Mouse (Mus musculus): ENCODE results near the gene Jag2. TPM values are rescaled to one million over a fixed set of nuclear protein-coding genes. Genes with fewer than 3 reads are reported as not detected.

Jag2 gene
- total and polyA plus RNA-seq, 2 experiments from 2014 or later = 3.3 to 58.5 TPM

DNA sequence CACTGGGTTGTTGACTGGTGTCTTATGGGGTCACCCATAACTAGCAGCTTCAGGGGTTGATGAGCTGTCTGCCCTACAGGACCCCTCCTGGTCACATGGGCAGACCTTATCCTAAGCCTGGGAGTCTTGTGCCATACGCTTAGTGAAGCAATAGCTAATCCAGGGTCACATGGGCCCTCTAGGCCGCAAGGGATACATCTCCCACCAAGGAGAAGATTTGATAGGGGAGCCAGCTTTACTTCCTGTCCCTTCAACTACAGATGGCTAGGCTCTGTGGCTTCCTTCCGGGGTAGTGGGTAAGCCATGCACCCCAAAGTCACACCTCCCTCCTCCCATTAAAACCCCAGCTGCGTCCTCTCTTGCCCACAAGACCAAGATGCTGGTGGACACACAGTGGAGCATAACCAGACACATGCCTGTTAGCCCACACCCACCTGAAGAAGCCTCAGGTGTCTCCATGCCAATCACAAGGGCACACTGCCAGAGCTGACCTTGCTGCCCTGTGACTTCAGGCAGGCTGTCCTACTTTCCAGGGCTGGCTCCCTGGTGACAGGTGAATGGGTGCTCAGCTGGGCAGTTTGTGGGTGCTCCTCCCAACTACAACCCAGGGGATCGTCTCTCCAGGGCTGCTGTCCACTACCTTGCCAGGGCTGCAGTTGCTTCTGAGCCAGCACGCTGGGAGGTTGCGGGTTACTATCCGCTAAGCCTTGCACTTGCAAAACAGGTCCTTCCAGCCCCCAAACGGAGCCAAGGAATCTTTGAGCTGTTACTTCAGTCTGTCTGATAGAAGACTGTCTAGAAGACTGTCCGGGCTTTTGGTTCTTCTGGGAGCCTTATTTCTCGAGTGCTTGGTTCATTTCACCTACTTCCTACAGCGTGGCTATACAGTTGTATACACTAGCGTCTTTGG, 61.1 kb downstream of the Jag2 start, which contains the start of gene Gpr132:
Gpr132 (minus strand) TSS at position 51 of the 910 bp plus-strand sequence.
- no peak for TF ChIP-seq EP300 (IDR thresholded peaks at IDR 0.05; ENCODE audit: low read depth)
- TF ChIP-seq CTCF (IDR thresholded peaks at IDR 0.05; ENCODE audit: low read depth) = no peak
- Histone ChIP-seq H3K36me3 (replicated peaks; ENCODE audit: control insufficient read depth, insufficient read depth, low read length) (no peaks in the 10 kb centered on the region), H3K4me2 (ENCODE audit: low read depth, low read length) (no peak within 1 kb of the TSS), H3K27me3 (ENCODE audit: control insufficient read depth, insufficient read depth, low read length) (peaks cover 24% of the 10 kb centered on the region), H3K4me3 (ENCODE audit: low read depth, low read length) (no peak within 1 kb of the TSS), H3K9me3 (replicated peaks; ENCODE audit: control insufficient read depth, low read length) (no peaks in the 10 kb centered on the region), H3K27ac (ENCODE audit: low read depth) (no peak within 1 kb of the TSS), H3K4me1 (ENCODE audit: control insufficient read depth, insufficient read depth) (no peaks in the 10 kb centered on the region), H3K9ac (replicated peaks; ENCODE audit: low read depth, low read length) (no peak within 1 kb of the TSS)
- no peak for ATAC-seq (ENCODE audit: insufficient read depth, low read depth)
- WGBS = 68% methylated on average over 13 of the region's 13 CpGs
- DNase-seq (ENCODE audit: low spot score) = no peak

DNA sequence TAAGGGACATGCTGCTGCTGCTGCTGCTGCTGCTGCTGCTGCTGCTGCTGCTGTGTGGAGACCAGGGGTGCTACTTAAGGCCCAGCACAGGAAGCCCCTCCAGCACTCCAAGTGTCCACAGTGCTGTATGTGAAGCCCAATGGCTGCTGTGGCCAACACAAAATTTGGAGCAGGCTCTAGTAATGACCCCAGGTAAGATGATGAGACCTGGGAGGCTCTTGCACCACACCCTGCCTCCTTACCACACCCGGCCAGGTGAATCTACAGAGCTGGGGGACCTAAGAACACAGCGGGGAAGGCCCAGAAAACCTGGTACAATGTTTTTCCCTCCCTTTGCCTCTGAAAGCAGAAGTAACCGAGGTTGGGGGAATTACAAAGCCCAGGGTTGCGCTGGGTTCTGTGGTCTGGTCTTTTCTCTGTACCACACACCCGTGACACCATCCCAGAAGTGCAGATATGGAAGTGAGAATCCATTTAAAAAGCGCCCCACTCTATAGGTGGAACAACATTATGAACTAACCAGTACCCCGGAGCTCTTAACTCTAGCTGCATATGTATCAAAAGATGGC, 62.4 kb downstream of the Jag2 start:
- DNase-seq (ENCODE audit: low spot score) = no peak
- H3K9ac ChIP-seq (replicated peaks; ENCODE audit: low read depth, low read length) = no peak overlapping the region
- no peak for ATAC-seq (ENCODE audit: insufficient read depth, low read depth)
- H3K4me3 ChIP-seq (ENCODE audit: low read depth, low read length) = no peak overlapping the region
- H3K9me3 ChIP-seq (replicated peaks; ENCODE audit: control insufficient read depth, low read length) = no peaks in the 10 kb centered on the region
- no peaks in the 10 kb centered on the region for H3K36me3 ChIP-seq (replicated peaks; ENCODE audit: control insufficient read depth, insufficient read depth, low read length)
- no peak overlapping the region for H3K4me2 ChIP-seq (ENCODE audit: low read depth, low read length)
- no peaks in the 10 kb centered on the region for H3K4me1 ChIP-seq (ENCODE audit: control insufficient read depth, insufficient read depth)
- H3K27ac ChIP-seq (ENCODE audit: low read depth) = no peak overlapping the region
- TF ChIP-seq EP300 (IDR thresholded peaks at IDR 0.05; ENCODE audit: low read depth) (no peak), CTCF (IDR thresholded peaks at IDR 0.05; ENCODE audit: low read depth) (no peak)
- H3K27me3 ChIP-seq (ENCODE audit: control insufficient read depth, insufficient read depth, low read length) = peaks cover 12% of the 10 kb centered on the region; the same call in 1 of the 2 replicates
- WGBS = 82% methylated on average over 7 of the region's 7 CpGs

DNA sequence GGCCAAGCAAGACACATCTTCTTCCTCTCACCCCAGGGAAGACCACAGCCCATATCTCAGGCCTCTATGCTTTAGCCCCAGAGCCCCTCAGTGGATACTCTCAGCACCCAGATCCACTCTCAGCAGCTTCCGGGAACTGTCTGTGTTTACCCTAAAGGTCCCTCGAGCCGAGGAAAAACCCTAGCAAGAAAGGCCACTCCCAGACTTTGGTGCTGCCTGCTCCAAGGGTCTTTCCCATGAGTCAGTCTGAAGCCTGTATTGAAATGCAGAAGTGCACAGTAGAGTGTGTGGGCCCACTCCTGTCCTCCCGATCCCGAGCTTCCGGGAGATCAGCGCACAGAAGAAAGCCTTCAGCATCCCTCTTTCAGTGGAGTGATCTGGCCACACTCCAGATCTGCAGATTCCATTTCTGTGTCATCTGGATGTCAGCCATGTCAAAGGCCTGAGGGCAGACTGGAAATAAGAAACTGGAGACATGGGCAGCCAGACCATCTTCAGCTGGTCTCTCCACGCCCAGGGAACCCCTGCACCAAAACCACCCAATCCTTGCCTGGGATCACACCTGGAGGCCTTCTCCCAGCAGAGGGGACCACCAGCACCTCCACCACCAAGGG, 63.0 kb downstream of the Jag2 start:
- Histone ChIP-seq H3K4me3 (ENCODE audit: low read depth, low read length) (no peak overlapping the region), H3K27ac (ENCODE audit: low read depth) (no peak overlapping the region), H3K4me1 (ENCODE audit: control insufficient read depth, insufficient read depth) (no peaks in the 10 kb centered on the region), H3K9ac (replicated peaks; ENCODE audit: low read depth, low read length) (no peak overlapping the region), H3K36me3 (replicated peaks; ENCODE audit: control insufficient read depth, insufficient read depth, low read length) (no peaks in the 10 kb centered on the region), H3K9me3 (replicated peaks; ENCODE audit: control insufficient read depth, low read length) (no peaks in the 10 kb centered on the region), H3K27me3 (ENCODE audit: control insufficient read depth, insufficient read depth, low read length) (peaks cover 11% of the 10 kb centered on the region; the same call in 1 of the 2 replicates), H3K4me2 (ENCODE audit: low read depth, low read length) (no peak overlapping the region)
- TF ChIP-seq EP300 (IDR thresholded peaks at IDR 0.05; ENCODE audit: low read depth) (no peak), CTCF (IDR thresholded peaks at IDR 0.05; ENCODE audit: low read depth) (no peak)
- no peak for DNase-seq (ENCODE audit: low spot score)
- 46% methylated on average over 8 of the region's 8 CpGs for WGBS
- no peak for ATAC-seq (ENCODE audit: insufficient read depth, low read depth)

- Histone ChIP-seq H3K4me3 (ENCODE audit: low read depth, low read length) (no peak overlapping the region), H3K36me3 (replicated peaks; ENCODE audit: control insufficient read depth, insufficient read depth, low read length) (no peaks in the 10 kb centered on the region), H3K27ac (ENCODE audit: low read depth) (no peak overlapping the region), H3K9me3 (replicated peaks; ENCODE audit: control insufficient read depth, low read length) (no peaks in the 10 kb centered on the region), H3K4me2 (ENCODE audit: low read depth, low read length) (no peak overlapping the region), H3K4me1 (ENCODE audit: control insufficient read depth, insufficient read depth) (no peaks in the 10 kb centered on the region), H3K27me3 (ENCODE audit: control insufficient read depth, insufficient read depth, low read length) (no peaks in the 10 kb centered on the region), H3K9ac (replicated peaks; ENCODE audit: low read depth, low read length) (no peak overlapping the region)
- ATAC-seq (ENCODE audit: insufficient read depth, low read depth) (no peak), DNase-seq (ENCODE audit: low spot score) (no peak)
- no peak for TF ChIP-seq EP300 (IDR thresholded peaks at IDR 0.05; ENCODE audit: low read depth)
- TF ChIP-seq CTCF (IDR thresholded peaks at IDR 0.05; ENCODE audit: low read depth) = no peak
- WGBS = 81% methylated on average over 7 of the region's 7 CpGs
Measured at GRCm38 (mm10) chr12:112864804-112865203, 64.8 kb downstream of the Jag2 start.

GRCm38 (mm10) chr12:112861911-112862321, 67.7 kb downstream of the Jag2 start:
- H3K9ac ChIP-seq (replicated peaks; ENCODE audit: low read depth, low read length) = no peak overlapping the region
- DNase-seq (ENCODE audit: low spot score) (no peak), ATAC-seq (ENCODE audit: insufficient read depth, low read depth) (no peak)
- H3K4me1 ChIP-seq (ENCODE audit: control insufficient read depth, insufficient read depth) = no peaks in the 10 kb centered on the region
- H3K9me3 ChIP-seq (replicated peaks; ENCODE audit: control insufficient read depth, low read length) = no peaks in the 10 kb centered on the region
- no peaks in the 10 kb centered on the region for H3K27me3 ChIP-seq (ENCODE audit: control insufficient read depth, insufficient read depth, low read length)
- no peak overlapping the region for H3K4me2 ChIP-seq (ENCODE audit: low read depth, low read length)
- no peak overlapping the region for H3K27ac ChIP-seq (ENCODE audit: low read depth)
- 63% methylated on average over 9 of the region's 9 CpGs for WGBS
- H3K36me3 ChIP-seq (replicated peaks; ENCODE audit: control insufficient read depth, insufficient read depth, low read length) = no peaks in the 10 kb centered on the region
- TF ChIP-seq EP300 (IDR thresholded peaks at IDR 0.05; ENCODE audit: low read depth) (no peak), CTCF (IDR thresholded peaks at IDR 0.05; ENCODE audit: low read depth) (no peak)
- no peak overlapping the region for H3K4me3 ChIP-seq (ENCODE audit: low read depth, low read length)
